8 mouse cellular contexts compared by ENCODE assay signal in genomic region chr17:29660076-29660761, GRCm38 (mm10). TPM values are rescaled to one million over a fixed set of nuclear protein-coding genes. Genes with fewer than 3 reads are reported as not detected.
A peak's percentile ranks its signal among the peaks of the same experiment; 100 is the strongest.
DNase-seq lines count a peak whose midpoint lies in the region; ATAC-seq lines count a peak whose summit lies in the region.

Gene Cmtr1 (plus strand): TSS chr17:29660595.

- H3K27me3 ChIP-seq in hindbrain, embryonic 13.5 days: no peaks in the 10 kb centered on the region

- peak; percentile 98 for DNase-seq in NIH3T3 (ENCODE audit: low read depth)
- DNase-seq in cerebellum, postnatal 10 days: peak; percentile 98
- peak; percentile 85 to 92 for DNase-seq in frontal cortex, postnatal 14 days (ENCODE audit: low spot score in 2 of 2)
- DNase-seq in layer of hippocampus, postnatal 25 days (ENCODE audit: extremely low spot score in 1 of 2, low spot score in 1 of 2): peak; percentile 90 to 96
- DNase-seq in lung, postnatal 25 days (ENCODE audit: low spot score): peak; percentile 97
- peak; percentile 97 for DNase-seq in retina, embryonic 14.5 days (ENCODE audit: low spot score)
- DNase-seq in thymus, postnatal 4 days: peak; percentile 96

- H3K4me3 ChIP-seq in hindbrain, embryonic 13.5 days: peak within 1 kb of the TSS; percentile 82

- no peaks in the 10 kb centered on the region for H3K9me3 ChIP-seq in hindbrain, embryonic 13.5 days

- peaks cover 10% of the 10 kb centered on the region for H3K4me1 ChIP-seq in hindbrain, embryonic 13.5 days (replicated peaks)

- peak within 1 kb of the TSS; percentile 96 for H3K9ac ChIP-seq in hindbrain, embryonic 13.5 days

- ATAC-seq in hindbrain, embryonic 13.5 days (ENCODE audit: low FRiP score): peak; percentile 96

- under 1% methylated on average over 41 of the region's 41 CpGs for WGBS in hindbrain, embryonic 13.5 days

- peak within 1 kb of the TSS; percentile 94 for H3K27ac ChIP-seq in hindbrain, embryonic 13.5 days

- H3K36me3 ChIP-seq in hindbrain, embryonic 13.5 days: peaks cover 21% of the 10 kb centered on the region

- H3K4me2 ChIP-seq in hindbrain, embryonic 13.5 days: peak within 1 kb of the TSS; percentile 90

RNA-seq across cellular contexts. Expression of gene Cmtr1, which starts in this region (rescaled TPM):
- 132 and 139 TPM in 2 replicates for polyA plus RNA-seq in hindbrain, embryonic 13.5 days (2015; fragmentation: Nextera tagmentation; extraction: Ambion mirVana)
- 100 to 1,000 TPM; 101 to 109 TPM for total RNA-seq in layer of hippocampus, postnatal 25 days (2021)

Comparison
In these comparisons a context has a peak if more than half of its experiments do, and no peak if none do; other contexts are left out.
1. Peak in every context shown above with its lines: DNase-seq, ATAC-seq, H3K4me3 ChIP-seq and H3K27ac ChIP-seq.